Mouse (Mus musculus) layer of hippocampus, adult 9-10 months (tissue): ENCODE measurements around the gene Ptprcap.

Experiments
- DNase-seq: peaks from one replicate; pipeline ENCODE4 v3.0.0; 2022; ENCODE audit warnings: low spot score

The Ptprcap gene

DNA sequence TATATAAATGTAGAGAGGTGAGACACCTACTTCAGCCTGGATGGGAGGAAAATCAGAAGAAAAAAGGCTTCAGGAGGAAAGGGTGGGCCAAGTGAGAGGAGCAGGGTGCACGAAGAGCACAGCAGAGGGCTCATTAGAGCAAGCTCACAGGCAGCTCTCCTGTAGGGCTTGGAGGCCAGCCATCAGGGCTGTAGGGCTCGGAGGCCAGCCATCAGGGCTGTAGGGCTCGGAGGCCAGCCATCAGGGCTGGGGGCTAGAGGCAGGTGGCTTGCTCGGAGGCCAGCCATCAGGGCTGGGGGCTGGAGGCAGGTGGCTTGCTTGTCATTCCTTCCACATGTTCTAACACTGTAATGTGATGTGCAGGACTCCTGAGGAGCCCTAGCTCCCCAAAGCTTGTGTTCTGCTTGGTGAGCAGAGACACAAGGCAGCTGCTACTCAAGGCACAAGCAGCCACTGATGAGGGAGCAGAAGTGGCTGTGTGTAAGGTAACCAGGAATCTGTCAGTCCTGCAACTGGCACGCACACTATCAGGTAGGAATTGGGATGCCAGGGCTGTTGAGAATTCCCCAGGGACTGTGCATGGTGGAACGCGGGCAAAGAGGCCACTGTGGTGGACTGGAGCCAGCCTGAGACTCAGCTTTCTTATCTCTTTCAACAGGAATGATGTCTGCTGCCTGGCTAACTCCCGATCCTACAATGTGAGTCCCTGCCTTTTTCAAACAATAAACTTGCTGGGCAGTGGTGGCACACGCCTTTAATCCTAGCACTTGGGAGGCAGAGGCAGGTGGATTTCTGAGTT is 13.5 kb downstream of the Ptprcap start:
- no peak for DNase-seq

DNA sequence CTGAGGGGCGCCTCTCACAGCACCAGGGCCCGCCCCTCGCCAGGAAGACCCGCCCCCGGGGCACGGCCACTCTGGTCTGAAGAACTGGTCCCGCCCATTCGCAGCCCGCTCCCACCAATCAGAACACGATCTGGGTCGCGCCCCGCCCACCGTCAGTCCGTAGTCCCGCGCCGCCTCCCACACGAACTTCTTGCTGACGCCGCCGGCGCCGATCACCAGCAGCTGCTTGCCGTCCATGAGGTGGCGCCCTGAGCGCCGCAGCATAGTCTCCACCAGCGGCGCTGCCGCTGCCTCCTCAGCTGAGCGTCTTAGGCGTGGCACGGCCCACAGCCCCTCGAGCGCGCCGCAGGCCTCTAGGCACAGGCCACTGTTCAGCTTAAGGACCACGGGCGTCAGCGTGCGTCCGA is 16.0 kb downstream of the Ptprcap start:
- peak; percentile 99 for DNase-seq

DNA sequence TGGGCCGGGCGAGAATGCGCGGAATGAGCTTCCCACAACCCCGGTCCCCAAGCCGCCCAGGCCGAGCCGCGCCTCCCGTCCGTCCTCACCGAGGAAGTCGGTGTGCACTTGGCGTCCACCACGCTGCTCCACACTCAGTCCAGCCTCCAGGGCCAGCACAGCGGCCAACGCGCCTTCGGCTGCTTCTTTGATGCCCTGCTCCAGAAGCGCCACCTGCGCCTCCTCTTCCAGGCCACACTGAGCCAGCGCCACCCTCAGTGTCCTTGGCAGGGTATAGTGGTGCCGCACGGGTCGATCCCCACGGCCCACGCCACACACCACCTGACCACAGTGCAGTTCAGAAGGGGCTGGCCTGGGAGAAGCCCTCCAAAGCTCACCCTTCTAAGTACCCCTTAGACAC is 16.4 kb downstream of the Ptprcap start:
- no peak for DNase-seq

DNA sequence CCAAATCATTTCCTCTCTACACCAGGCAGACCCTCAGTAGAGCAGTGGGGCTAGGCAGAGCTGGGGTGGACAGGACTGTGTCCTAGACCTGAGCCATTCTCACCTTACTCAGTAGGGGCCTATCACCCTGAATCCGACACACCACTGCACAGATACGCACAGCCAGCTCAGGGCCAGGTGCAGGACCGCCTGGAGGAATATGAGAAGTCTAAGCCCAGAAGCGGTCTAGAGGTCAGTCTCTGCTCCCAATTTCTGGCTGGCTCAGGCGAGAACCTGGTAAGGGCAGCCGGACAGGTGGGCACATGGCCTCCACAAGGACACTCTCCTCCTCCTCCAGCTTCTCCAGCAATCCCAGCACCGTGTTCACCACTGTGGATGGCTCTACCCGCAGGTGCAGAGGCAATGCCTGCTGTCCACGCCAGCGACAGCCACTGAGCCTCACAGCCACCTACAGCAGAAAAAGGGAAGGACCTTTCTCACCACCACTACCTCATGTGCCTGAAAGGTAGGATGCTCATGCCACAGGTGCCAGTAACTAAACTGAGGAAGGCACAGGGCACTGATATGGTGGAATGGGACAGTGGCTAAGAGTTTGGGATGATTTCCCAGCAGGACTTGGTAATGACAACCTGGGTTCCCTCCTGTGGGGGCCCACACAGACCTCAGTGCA is 17.5 kb downstream of the Ptprcap start:
- no peak for DNase-seq

DNA sequence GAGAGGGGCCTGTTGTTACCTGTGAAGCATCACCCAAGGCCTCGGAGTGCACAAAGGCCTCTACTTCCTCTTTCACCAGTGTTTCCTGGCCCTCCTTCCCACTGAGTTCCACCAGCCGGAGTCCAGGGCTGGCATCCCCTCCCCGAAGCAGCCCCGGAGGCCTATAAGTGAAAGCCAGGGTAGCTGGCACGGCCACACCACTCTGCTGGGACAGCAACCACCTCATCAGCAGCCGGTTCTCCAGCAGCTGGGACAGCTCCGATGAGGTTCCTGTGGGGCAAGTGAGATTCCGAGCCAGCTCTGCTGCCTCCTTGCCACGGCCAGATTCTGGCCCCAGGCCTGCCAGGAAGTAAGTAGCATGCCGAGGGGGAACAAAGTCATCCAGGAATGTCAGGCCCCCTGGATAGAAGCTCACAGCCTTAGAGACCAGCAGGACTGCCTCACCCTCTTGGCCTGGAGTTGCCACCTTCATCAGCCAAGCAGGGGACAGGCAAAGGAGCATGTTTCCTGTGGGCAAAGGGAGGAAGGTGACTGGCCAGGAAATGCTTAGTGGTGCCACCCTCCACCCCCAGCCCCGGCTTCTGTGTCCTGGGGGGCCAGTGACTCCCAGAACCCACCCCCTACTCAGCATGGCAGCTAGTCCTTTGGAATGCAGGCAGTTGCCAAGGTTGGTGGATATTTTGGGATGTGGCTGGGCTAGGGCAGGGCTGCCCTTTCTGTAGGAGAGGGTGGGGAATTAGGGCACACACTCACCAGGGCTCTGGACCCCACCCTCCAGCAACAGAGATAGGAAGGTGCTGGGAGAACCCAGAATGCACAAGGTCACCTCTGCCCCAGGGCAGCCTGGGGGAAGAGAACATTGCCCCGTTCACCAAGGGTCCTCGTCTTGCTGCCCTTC is 18.2 kb downstream of the Ptprcap start:
- DNase-seq: no peak

DNA sequence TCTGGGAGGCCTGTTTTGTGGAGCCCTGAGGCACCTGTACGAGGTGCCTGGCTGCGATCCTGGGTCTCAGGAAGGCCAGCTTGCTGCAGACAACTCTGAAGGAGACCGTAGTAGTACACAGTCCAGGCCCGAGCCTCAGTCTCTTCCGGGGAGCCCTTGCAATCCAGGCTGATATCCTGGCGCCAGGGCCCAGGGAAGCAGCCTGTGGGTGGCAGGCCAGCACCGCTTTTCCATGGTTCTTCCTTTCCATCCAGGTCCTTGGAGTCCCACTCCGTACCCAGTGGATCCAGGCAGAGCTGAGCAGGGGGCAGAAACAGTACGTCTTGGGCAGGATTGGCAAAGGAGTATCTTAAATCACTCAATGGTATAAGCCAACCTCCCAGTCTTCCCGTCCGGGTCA is 19.5 kb downstream of the Ptprcap start:
- no peak for DNase-seq

DNA sequence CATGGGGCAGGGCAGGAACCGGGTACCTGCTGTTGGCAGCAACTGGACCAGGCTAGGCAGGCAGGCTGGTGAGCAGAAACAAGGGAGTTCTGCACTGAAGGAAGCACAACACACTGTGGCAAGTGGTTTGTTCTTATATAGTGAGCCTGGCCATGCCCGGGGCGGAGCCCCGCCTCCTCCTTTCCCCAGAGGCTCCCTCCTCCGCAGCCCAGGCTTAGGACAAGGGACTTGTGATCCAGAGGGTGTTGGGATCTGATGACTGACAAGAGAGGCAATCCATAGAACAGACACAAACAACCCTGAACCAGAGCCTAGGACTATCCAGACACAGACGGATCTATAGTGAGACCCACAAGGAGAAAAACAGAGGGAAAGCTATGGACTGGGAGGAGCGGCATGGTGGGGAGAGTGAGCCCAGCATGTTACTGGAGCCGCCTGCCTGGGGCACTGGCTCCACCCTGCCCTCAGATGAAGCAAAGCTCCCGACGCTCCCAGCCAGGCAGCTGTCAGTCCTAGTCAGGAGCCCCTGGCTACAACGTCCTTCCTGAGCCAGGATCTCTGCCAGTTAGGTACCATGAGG is 22.1 kb downstream of the Ptprcap start, which contains the start of gene Carns1:
TSS of gene Carns1 (minus strand) at position 112 of the 580 bp plus-strand sequence.
- no peak for DNase-seq

DNA sequence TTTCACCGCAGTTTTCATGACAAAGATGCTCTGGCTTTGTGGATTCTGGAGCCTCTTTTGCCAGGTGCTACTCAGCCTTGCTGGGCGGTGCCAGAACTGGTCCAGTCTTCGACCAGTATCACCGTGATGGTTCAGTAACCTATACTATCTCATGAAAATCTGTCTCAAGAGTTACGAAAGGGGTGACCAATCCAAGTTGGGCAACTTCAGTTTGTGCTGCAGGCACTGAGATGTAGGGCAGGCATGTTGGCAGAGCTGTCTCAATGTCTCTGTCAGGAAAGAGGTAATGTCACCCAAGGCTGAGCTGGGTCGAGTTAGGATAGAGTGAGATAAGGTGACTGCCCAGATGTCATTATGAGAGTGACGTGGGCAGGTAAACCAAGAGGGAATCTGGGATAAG is 27.0 kb downstream of the Ptprcap start:
- DNase-seq: no peak

DNA sequence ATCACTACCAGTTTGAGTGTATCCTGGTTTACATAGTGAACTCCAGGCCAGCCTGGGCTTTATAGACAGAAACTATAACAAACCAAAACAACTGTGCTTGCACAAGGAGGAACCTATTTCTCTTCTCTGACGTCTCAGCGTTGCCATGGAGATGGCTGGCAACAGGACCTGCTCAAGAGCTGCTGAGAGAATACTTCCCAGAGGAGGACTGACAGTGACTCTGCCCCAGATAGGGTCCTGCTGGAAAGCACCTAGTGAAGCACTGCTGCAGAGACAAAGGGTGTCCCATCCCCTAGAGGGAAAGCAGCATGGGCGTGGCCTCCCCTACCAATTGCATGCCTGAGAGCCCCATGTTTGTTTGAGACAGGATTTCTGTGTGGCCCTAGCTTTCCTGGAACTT is 28.5 kb downstream of the Ptprcap start:
- DNase-seq: no peak

DNA sequence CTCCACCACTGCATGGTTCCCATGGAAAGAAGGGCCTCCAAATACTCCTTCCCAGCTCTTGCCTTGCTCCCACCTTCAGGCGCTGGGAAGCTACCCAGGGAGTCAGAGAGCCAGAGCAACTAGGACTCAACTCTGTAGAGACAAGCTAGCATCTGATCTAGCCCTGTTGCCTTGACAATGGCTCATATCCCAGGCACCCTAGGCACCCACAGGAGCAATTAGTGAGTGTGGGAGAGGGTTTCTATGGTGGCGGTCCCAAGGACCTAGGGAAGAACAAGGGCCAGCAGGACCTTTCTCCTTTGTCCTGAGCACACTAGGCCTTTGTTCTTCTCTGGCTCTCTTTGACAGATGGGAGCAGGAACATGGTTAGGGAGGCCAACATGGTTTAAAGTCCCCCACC is 30.3 kb downstream of the Ptprcap start:
- no peak for DNase-seq

DNA sequence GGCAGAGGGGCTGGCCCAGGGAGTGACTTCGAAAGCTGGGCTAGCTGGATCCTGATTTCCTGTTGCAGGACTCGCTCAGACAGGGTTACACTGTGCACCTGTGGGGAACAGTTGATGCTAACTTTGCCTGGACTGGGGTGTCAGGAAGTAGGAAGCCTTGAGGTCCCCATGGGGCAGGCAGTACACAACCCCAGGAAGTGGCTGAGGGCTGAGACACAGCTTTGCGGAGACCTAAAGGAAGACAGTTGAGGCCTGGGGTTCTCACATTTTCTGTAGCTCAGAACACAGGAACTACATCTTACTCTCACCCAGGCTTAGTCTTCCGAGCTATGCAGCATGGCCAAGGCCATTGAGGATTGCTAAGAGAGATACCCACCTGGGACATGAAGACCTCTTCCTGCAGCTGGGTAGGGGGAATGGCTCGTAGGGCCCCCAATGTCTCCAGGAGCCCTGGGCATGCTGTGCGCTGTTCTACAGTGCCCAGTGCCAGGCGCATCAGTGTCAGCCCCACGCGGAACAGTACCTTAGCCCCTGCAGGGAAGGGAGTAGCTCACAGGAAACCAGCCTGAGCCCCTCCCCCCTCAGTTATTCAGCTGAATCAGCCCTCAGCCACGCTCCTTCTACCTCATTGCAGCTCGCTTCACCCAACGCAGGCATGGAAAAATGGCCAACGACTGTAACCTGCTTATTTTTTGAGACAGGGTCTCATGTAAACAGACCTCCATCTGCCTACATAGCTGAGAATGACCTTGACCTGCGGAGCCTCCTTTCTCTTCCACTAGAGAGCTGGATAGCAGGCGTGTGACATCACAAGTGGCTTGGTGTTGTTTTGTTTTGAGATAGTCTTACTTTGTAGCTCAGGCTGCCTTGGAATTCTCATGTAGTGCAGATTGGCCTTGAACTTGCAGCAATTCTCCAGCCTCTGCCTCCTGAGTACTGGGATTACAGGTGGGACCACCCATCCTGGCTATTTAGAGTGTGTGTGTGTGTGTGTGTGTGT is 31.9 kb downstream of the Ptprcap start:
- no peak for DNase-seq

DNA sequence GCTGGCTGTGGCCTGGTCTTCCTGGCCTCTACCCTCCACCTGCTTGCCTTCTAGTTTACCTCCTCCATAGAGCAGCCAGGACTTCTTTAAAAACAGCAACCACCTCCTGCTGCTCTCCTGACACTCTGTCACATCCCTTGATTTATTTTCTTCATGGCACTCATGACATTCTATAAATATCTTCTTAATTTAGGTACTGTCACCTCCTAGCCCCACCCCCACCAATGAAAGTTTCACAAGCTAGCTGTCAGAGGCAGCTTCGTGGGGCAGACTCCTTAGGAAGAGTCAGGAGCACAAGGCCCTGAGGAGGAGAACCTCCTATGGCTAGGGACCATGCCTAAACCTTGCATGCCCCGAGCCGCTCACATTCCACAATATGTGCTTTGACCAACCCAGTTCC is 33.9 kb downstream of the Ptprcap start:
- no peak for DNase-seq

DNA sequence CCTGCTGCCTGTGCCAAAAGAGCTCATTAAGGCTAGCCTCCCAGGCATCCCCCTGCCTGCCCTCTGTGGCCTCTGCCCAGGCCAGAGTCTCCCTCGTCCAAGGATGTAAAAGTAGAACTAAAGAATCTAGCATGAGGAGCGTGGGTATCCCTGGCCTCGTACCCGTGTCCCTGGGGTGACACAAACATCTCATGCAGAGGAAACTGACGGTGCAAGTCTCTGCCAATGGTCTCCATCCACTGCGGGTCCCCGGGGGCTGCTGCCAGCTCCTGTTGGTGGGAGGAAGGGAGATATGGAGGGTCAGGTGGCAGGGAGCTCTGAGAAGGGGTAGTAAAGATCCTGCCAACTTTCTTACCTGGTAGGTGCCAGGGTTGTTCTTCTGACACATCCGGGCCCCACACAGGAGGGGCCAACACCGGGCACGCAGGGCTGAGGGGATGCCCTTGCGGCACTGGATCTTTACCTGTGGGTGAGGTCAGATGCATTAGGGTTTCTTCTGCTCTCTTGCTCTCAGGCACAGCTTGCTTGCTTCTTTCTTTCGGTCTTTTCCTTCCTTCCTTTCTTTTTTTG is 35.7 kb downstream of the Ptprcap start:
- no peak for DNase-seq

DNA sequence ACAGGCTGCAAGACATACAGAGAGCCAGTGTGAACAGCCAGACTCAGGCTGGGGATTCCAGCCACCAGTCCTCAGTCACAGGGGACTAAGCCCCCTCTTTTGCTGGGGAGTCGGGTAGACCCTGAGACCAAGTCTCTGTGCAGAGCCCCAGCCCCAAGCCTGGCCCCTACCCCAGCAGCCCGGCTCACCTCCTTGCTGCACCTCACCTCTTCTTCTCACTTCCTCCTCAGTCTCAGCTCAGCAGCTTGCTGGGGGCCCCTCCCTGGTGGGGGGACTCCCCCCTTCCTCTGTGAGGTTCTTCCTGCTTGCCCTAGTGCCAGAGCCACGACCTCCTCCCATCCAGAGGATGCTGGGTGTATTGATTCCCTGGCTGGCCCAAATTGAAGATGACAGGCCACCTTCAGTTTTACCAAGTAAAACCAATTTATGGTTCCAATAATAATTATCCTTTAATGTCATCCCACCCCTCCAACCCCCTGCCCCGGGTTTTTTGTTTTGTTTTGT is 37.5 kb downstream of the Ptprcap start, which contains the start of gene Tbc1d10c:
TSS of gene Tbc1d10c (minus strand) at position 454 of the 504 bp plus-strand sequence.
- no peak for DNase-seq

DNA sequence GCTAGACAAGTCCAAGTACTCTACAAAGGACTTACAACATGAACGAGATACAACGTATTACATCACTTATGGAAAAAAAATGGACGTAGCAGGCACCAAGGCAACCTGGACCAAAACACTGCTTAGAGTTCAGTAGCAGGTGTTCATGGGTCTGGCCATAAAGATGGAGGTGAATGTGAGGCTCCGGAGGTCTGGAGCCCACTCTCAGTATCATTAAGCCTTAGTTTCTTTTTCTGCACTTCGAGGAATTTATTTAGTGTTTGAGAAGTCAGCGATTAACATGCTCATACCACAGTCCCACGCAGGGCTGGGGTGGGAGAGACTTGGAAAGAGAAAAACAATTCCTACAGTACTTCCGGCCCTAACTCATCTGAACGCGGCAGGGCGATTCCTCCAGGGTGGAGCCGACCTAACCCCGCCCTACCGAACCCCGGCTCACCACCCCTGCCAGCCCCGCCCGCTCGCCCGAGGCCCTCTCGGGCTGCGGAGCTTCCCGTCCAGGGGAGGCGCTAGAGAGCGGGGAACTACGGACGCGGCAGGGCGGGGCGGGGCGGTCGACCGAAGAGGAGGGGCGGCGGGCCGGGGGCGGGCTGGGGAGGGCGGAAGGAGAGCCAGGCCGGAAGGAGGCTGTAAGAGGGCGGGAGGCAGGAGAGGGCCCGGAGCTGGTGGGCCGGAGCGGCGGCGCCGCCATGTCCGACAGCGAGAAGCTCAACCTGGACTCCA is 38.3 kb downstream of the Ptprcap start, which contains the start of gene Ppp1ca:
TSS of gene Ppp1ca (plus strand) at position 538 of the 723 bp plus-strand sequence.
- peak; percentile 77 for DNase-seq

DNA sequence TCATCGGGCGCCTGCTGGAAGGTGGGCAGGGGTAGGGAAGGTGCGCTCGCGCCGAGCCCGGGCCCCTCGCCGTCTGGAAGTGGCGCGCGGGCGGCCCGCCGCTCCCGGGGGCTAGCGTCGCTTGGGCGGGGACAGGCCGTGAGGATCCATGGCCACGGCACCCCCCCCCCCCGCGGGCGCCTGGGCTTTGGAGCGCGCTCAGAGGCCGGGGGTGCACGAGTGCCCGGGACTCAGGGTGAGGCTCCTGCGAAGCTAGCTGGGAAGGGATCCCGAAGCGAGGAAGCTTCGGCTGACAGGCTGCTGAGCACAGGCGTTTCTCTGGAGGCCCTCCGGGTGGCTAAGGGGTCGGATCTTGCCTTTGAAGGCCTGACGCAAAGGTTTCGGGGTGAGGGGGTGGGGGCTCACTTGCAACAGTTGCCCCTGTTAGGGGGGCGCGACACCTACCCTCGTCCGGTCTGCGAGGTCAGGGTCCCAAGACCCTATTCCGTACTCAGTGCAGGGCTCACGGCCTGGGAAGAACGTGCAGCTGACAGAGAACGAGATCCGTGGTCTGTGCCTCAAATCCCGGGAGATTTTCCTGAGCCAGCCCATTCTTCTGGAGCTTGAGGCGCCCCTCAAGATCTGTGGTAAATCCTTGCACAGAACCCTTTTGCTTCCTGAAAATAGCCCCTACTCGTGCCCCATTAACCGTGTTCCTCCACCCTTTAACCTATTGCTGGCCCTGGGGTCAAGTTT is 39.0 kb downstream of the Ptprcap start:
- DNase-seq: no peak

DNA sequence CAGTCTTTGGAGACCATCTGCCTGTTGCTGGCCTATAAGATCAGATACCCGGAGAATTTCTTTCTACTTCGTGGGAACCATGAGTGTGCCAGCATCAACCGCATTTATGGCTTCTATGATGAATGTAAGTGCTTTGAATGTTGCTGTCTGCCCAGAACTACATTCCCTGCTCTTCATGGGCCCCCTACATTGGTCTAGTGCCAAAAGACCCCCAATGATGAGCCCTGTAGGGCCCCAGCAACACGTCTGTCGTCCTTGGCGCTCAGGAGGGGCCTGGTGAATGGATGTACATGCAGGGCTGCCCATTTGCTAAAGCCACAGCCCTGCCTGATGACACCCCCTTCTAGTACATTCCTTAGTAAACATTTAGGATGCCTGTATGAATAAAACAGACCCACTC is 39.7 kb downstream of the Ptprcap start:
- DNase-seq: no peak

DNA sequence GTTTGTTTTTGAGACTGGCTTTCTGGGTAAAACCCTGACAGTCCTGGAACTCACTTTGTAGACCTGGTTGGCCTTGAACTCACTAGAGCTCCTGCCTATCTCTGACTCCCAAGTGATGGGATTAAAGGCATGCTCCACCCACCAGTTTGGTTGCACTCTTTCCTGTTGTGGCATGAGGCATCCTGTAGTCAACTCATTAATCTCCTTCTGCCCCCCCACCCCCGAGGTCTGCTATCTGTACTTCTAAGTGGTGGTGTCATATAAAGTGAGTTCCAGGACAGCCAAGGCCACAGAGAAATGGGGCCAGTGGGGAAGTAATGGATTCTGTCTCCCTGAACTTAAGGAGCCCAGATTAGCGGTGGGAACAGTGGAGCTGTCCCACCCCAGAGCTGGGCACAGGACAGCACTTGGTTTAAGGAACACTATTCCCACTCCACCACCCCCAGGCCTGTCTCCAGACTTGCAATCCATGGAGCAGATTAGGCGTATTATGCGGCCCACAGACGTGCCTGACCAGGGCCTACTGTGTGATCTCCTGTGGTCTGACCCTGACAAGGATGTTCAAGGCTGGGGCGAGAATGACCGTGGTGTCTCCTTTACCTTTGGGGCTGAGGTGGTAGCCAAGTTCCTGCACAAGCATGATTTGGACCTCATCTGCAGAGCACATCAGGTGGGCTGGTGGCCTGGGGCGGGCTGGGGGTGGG is 40.8 kb downstream of the Ptprcap start:
- no peak for DNase-seq
